Mouse (Mus musculus): ENCODE results near the gene Strn. TPM values are rescaled to one million over a fixed set of nuclear protein-coding genes. Genes with fewer than 3 reads are reported as not detected.
A peak's percentile ranks its signal among the peaks of the same experiment; 100 is the strongest.

Strn gene
- polyA plus RNA-seq, 1 experiment from 2014 or later = 3.4 TPM

GRCm38 (mm10) chr17:78737771-78738170 lies 775 bp upstream of the Strn start:
- Histone ChIP-seq H3K36me3 (ENCODE audit: insufficient read depth, low read length) (no peaks in the 10 kb centered on the region), H3K9me3 (ENCODE audit: low read length) (no peaks in the 10 kb centered on the region), H3K4me3 (ENCODE audit: low read depth, low read length) (no peak overlapping the region), H3K9ac (replicated peaks; ENCODE audit: low read depth) (no peak overlapping the region), H3K27ac (ENCODE audit: low read length) (no peak overlapping the region; the same call in 1 of the 2 replicates), H3K4me2 (replicated peaks; ENCODE audit: low read depth, low read length) (no peak overlapping the region), H3K4me1 (ENCODE audit: insufficient read depth, low read depth, low read length) (peaks cover 12% of the 10 kb centered on the region; the same call in 1 of the 2 replicates), H3K27me3 (replicated peaks; ENCODE audit: insufficient read depth, low read length) (no peaks in the 10 kb centered on the region)
- 39% methylated on average over 2 of the region's 2 CpGs for WGBS
- no peak for ATAC-seq
- peak; percentile 35; the same call in 1 of the 2 replicates for TF ChIP-seq EP300 (IDR thresholded peaks at IDR 0.05)
- TF ChIP-seq CTCF (IDR thresholded peaks at IDR 0.05) = no peak
- DNase-seq (ENCODE audit: low spot score) = peak; percentile 38

DNA sequence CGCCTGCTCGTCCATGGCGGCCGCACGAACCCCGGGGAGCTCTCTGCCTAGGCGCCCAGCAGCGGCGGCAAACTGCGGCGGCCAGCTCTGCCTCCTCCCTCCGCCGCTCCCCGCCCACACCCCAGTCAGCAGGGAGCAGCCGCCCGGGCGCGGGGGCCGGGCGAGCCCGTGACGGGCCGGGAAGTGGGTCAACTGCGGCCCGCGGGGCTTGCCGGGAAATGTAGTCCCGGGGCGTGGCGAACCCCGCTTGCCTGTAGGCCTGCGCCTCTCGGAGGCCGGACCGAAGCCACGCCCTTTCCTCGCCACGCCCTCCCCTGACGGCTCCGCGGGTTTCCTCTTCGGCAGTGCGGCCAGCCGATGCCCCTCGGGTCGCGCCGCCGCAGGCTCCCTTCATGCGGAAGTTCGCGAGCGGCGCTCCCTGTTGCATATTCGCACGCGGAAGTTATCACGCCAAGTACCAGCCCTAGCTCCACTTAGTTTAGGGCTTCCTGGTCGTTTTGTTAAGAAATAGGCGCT lies 465 bp downstream of the Strn start:
- Histone ChIP-seq H3K4me1 (ENCODE audit: insufficient read depth, low read depth, low read length) (peaks cover 12% of the 10 kb centered on the region; the same call in 1 of the 2 replicates), H3K9ac (replicated peaks; ENCODE audit: low read depth) (peak overlapping the region; percentile 84), H3K4me2 (replicated peaks; ENCODE audit: low read depth, low read length) (peak overlapping the region; percentile 74), H3K4me3 (ENCODE audit: low read depth, low read length) (peak overlapping the region; percentile 98), H3K36me3 (ENCODE audit: insufficient read depth, low read length) (no peaks in the 10 kb centered on the region), H3K9me3 (ENCODE audit: low read length) (no peaks in the 10 kb centered on the region), H3K27ac (ENCODE audit: low read length) (peak overlapping the region; percentile 93), H3K27me3 (replicated peaks; ENCODE audit: insufficient read depth, low read length) (no peaks in the 10 kb centered on the region)
- WGBS = under 1% methylated on average over 55 of the region's 60 CpGs
- TF ChIP-seq CTCF (IDR thresholded peaks at IDR 0.05) (peak; percentile 2; the same call in 1 of the 2 replicates), EP300 (IDR thresholded peaks at IDR 0.05) (no peak)
- ATAC-seq (peak; percentile 99), DNase-seq (ENCODE audit: low spot score) (peak; percentile 99)

DNA sequence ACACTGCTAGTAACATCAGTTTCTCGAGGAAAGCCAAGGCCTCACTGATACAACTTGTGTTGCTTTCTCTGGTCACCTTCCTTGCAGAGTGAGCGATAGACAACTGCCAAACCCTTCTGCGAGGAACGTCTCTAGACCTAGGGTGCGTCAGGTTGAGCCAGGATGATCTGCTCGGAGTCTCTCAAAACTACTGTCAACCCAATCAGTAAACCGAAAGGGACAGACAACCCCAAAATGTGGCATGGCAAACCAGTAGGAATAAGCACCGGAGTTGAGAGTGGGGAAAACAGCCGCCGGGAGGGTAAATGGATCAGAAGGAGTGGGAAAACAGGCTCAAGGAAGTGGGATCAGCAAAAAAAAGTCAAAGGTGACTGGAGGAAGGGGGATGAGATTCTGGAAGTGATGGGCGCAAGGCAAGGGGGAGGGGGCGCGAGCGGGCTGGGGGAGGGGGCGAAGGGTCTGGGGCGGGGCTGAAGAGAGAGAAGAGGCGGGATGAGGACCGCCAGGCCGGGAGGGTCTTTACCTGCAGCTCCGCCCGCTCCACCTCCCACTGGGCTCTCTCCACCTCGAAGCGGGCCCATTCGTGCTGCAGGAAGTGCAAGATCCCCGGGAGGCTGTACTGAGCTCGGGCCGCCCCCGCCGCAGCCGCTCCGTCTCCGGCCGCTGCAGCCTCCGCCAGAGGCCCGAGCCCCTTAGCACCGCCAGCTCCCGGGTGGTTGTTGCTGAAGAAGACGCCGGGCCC lies 1.1 kb downstream of the Strn start:
- Histone ChIP-seq H3K27ac (ENCODE audit: low read length) (peak overlapping the region; percentile 93), H3K4me1 (ENCODE audit: insufficient read depth, low read depth, low read length) (peaks cover 12% of the 10 kb centered on the region; the same call in 1 of the 2 replicates), H3K4me2 (replicated peaks; ENCODE audit: low read depth, low read length) (peak overlapping the region; percentile 74), H3K9me3 (ENCODE audit: low read length) (no peaks in the 10 kb centered on the region), H3K27me3 (replicated peaks; ENCODE audit: insufficient read depth, low read length) (no peaks in the 10 kb centered on the region), H3K9ac (replicated peaks; ENCODE audit: low read depth) (peak overlapping the region; percentile 84), H3K36me3 (ENCODE audit: insufficient read depth, low read length) (no peaks in the 10 kb centered on the region), H3K4me3 (ENCODE audit: low read depth, low read length) (peak overlapping the region; percentile 98)
- no peak for TF ChIP-seq CTCF (IDR thresholded peaks at IDR 0.05)
- TF ChIP-seq EP300 (IDR thresholded peaks at IDR 0.05) = no peak
- peak; percentile 48 for DNase-seq (ENCODE audit: low spot score)
- WGBS = under 1% methylated on average over 26 of the region's 39 CpGs
- ATAC-seq = peak; percentile 70

DNA sequence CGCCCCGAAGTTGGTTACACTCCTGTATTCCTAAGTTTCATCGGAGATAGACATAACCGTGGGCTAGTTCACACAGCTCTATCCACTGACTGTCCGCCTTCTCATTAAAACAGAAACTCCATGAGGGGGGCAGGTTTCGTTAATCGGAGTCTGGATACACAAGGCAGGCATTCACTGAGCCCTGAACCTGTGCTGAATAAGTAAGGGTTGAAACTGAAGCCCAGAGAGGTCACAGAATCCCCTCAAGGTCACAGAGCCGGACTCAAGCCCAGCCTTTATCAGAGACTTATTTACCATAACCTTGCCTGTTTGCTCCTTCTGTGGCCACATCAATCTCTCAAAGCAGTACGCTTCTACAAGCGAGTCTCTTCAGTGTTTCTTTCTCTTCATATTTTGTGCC lies 2.2 kb downstream of the Strn start:
- no peak for ATAC-seq
- H3K9ac ChIP-seq (replicated peaks; ENCODE audit: low read depth) = no peak overlapping the region
- H3K27me3 ChIP-seq (replicated peaks; ENCODE audit: insufficient read depth, low read length) = no peaks in the 10 kb centered on the region
- H3K9me3 ChIP-seq (ENCODE audit: low read length) = no peaks in the 10 kb centered on the region
- DNase-seq (ENCODE audit: low spot score) = peak; percentile 16
- peaks cover 15% of the 10 kb centered on the region; the same call in 1 of the 2 replicates for H3K4me1 ChIP-seq (ENCODE audit: insufficient read depth, low read depth, low read length)
- TF ChIP-seq EP300 (IDR thresholded peaks at IDR 0.05) (no peak), CTCF (IDR thresholded peaks at IDR 0.05) (no peak)
- H3K4me3 ChIP-seq (ENCODE audit: low read depth, low read length) = peak overlapping the region; percentile 98; the same call in 1 of the 2 replicates
- WGBS = 66% methylated on average over 10 of the region's 10 CpGs
- H3K27ac ChIP-seq (ENCODE audit: low read length) = peak overlapping the region; percentile 14; the same call in 1 of the 2 replicates
- peak overlapping the region; percentile 74; the same call in 1 of the 2 replicates for H3K4me2 ChIP-seq (replicated peaks; ENCODE audit: low read depth, low read length)
- H3K36me3 ChIP-seq (ENCODE audit: insufficient read depth, low read length) = no peaks in the 10 kb centered on the region

GRCm38 (mm10) chr17:78732056-78732455 lies 4.9 kb downstream of the Strn start:
- Histone ChIP-seq H3K9me3 (ENCODE audit: low read length) (no peaks in the 10 kb centered on the region), H3K9ac (replicated peaks; ENCODE audit: low read depth) (no peak overlapping the region), H3K27me3 (replicated peaks; ENCODE audit: insufficient read depth, low read length) (no peaks in the 10 kb centered on the region), H3K27ac (ENCODE audit: low read length) (no peak overlapping the region), H3K4me3 (ENCODE audit: low read depth, low read length) (no peak overlapping the region), H3K36me3 (ENCODE audit: insufficient read depth, low read length) (no peaks in the 10 kb centered on the region), H3K4me2 (replicated peaks; ENCODE audit: low read depth, low read length) (no peak overlapping the region), H3K4me1 (ENCODE audit: insufficient read depth, low read depth, low read length) (peaks cover 20% of the 10 kb centered on the region; the same call in 1 of the 2 replicates)
- DNase-seq (ENCODE audit: low spot score) (no peak), ATAC-seq (no peak)
- whole genome bisulfite sequencing = 54% methylated on average over 1 of the region's 1 CpGs
- TF ChIP-seq EP300 (IDR thresholded peaks at IDR 0.05) (no peak), CTCF (IDR thresholded peaks at IDR 0.05) (no peak)

DNA sequence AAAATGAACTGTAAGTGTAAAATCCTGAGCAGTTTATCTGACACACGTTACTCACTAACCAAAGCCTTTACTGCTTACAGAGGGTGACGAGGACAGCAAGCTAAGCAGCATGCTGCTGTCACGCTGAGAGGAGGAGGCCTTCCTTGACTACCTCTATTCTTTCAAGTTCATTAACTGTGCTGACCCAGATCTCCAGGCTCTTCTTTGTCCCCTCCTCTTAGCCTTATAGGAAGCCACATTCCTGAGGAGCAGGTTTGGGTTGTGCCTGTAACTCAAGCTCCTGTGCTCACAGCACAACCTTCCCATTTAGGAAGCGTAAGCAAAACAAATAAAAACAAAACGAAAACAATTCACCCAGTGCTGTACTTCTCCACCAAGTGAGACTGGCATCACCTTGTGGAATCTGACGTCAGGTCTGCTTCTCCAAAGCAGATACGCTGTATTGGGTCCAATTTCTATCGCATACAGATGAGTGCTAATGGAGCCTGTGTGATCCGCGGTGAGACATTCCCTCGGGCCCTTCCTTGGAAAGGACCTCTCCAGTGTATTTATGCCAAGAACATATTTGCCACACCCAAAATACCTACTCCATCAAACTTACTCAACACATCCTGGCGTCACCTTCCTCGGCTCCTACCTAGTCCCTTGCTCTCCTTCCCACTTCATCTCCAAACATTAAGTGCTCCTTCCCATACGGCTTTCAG lies 10.1 kb downstream of the Strn start:
- 63% methylated on average over 14 of the region's 14 CpGs for WGBS
- H3K9me3 ChIP-seq (ENCODE audit: low read length) = no peaks in the 10 kb centered on the region
- peak overlapping the region; percentile 28; the same call in 1 of the 2 replicates for H3K27ac ChIP-seq (ENCODE audit: low read length)
- ATAC-seq (peak; percentile 78), DNase-seq (ENCODE audit: low spot score) (peak; percentile 73)
- H3K4me3 ChIP-seq (ENCODE audit: low read depth, low read length) = no peak overlapping the region
- H3K27me3 ChIP-seq (replicated peaks; ENCODE audit: insufficient read depth, low read length) = no peaks in the 10 kb centered on the region
- H3K4me1 ChIP-seq (ENCODE audit: insufficient read depth, low read depth, low read length) = peaks cover 8% of the 10 kb centered on the region; the same call in 1 of the 2 replicates
- no peak overlapping the region for H3K9ac ChIP-seq (replicated peaks; ENCODE audit: low read depth)
- H3K36me3 ChIP-seq (ENCODE audit: insufficient read depth, low read length) = no peaks in the 10 kb centered on the region
- TF ChIP-seq EP300 (IDR thresholded peaks at IDR 0.05) (no peak), CTCF (IDR thresholded peaks at IDR 0.05) (no peak)
- no peak overlapping the region for H3K4me2 ChIP-seq (replicated peaks; ENCODE audit: low read depth, low read length)

All from lung, postnatal 0 days (tissue).